21 mouse cellular contexts compared by ENCODE assay signal in genomic region chr3:87556668-87557278, GRCm38 (mm10). TPM values are rescaled to one million over a fixed set of nuclear protein-coding genes. Genes with fewer than 3 reads are reported as not detected.
DNase-seq lines count a peak whose midpoint lies in the region; ATAC-seq and TF ChIP-seq lines count a peak whose summit lies in the region.
"Had no signal": no experiment of that assay in that cellular context is flagged by ENCODE, and none has a peak within 500 bp of the region (broad histone marks: within the 10 kb centered on the region; RNA-seq: fewer than 3 reads in every experiment).

No protein-coding gene starts in this region.

- no peaks in the 10 kb centered on the region for H3K79me2 ChIP-seq in liver, adult 2 months (ENCODE audit: control insufficient read depth, insufficient read depth, low read length)

- H3K27me3 ChIP-seq in heart, embryonic 14.5 days (ENCODE audit: control insufficient read depth, insufficient read depth, low read length), result 0 out of 2 replicates have a peak, but pooled peaks cover 4% of the 10 kb centered on the region
- H3K27me3 ChIP-seq in liver, adult 2 months (ENCODE audit: control insufficient read depth, insufficient read depth, low read length), result no peaks in the 10 kb centered on the region
- peaks cover 16% of the 10 kb centered on the region; the same call in 1 of the 2 replicates for H3K27me3 ChIP-seq in liver, embryonic 12.5 days (replicated peaks)
- H3K27me3 ChIP-seq in intestine, postnatal 0 days (replicated peaks; ENCODE audit: control insufficient read depth, insufficient read depth, low read length), result 0 out of 2 replicates have a peak, but pooled peaks cover 3% of the 10 kb centered on the region

- peaks cover 12 to 22% of the 10 kb centered on the region in 2 experiments for H3K4me1 ChIP-seq in heart, embryonic 14.5 days (ENCODE audit: control insufficient read depth in 2 of 2, insufficient read depth in 2 of 2, low read length in 2 of 2)
- peaks cover 8% of the 10 kb centered on the region; the same call in 1 of the 2 replicates for H3K4me1 ChIP-seq in liver, adult 2 months (ENCODE audit: control insufficient read depth, insufficient read depth, low read length)
- H3K4me1 ChIP-seq in liver, embryonic 12.5 days, result 0 out of 2 replicates have a peak, but pooled peaks cover 2% of the 10 kb centered on the region
- H3K4me1 ChIP-seq in intestine, postnatal 0 days (replicated peaks; ENCODE audit: control insufficient read depth, insufficient read depth, low read length), result peaks cover 7% of the 10 kb centered on the region
- H3K4me1 ChIP-seq: forebrain, embryonic 13.5 days; limb, embryonic 15.5 days had no signal

- WGBS in heart, embryonic 14.5 days, result 35% methylated on average over 12 of the region's 12 CpGs
- WGBS in liver, adult 2 months, result 52% methylated on average over 12 of the region's 12 CpGs
- 56% methylated on average over 12 of the region's 12 CpGs for WGBS in liver, embryonic 12.5 days (ENCODE audit: insufficient replicate concordance)
- 45% methylated on average over 12 of the region's 12 CpGs for WGBS in intestine, postnatal 0 days

- H3K36me3 ChIP-seq in heart, embryonic 14.5 days (ENCODE audit: control insufficient read depth, insufficient read depth, low read length), result no peaks in the 10 kb centered on the region
- no peaks in the 10 kb centered on the region for H3K36me3 ChIP-seq in liver, adult 2 months (ENCODE audit: control insufficient read depth, insufficient read depth, low read length)
- H3K36me3 ChIP-seq in liver, embryonic 12.5 days, result no peaks in the 10 kb centered on the region
- H3K36me3 ChIP-seq in intestine, postnatal 0 days (ENCODE audit: control insufficient read depth, insufficient read depth), result no peaks in the 10 kb centered on the region
- H3K36me3 ChIP-seq: limb, embryonic 15.5 days had no signal

- ATAC-seq in heart, embryonic 14.5 days (ENCODE audit: insufficient number of reproducible peaks, insufficient read depth, low FRiP score, low read depth), result 0 out of 2 replicates have a peak, but pooled peaks have one; percentile 40
- no peak for ATAC-seq in liver, embryonic 12.5 days
- ATAC-seq in intestine, postnatal 0 days, result peak; percentile 85
- ATAC-seq: forebrain, embryonic 13.5 days; liver, postnatal 0 days; midbrain, embryonic 16.5 days had no signal

- peak overlapping the region; percentile 13 to 48; a peak in 2 of 4 replicates for H3K27ac ChIP-seq in heart, embryonic 14.5 days (replicated peaks in 1 of 2; ENCODE audit: control insufficient read depth in 1 of 2, insufficient read depth in 1 of 2, low read depth in 2 of 2, low read length in 2 of 2)
- no peak overlapping the region for H3K27ac ChIP-seq in liver, adult 2 months (replicated peaks; ENCODE audit: insufficient read depth, low read depth, low read length)
- no peak overlapping the region for H3K27ac ChIP-seq in liver, embryonic 12.5 days
- H3K27ac ChIP-seq in intestine, postnatal 0 days (ENCODE audit: low read depth, low read length), result peak overlapping the region; percentile 54
- H3K27ac ChIP-seq: forebrain, embryonic 13.5 days; heart, adult 2 months; hindbrain, embryonic 14.5 days; limb, embryonic 15.5 days had no signal

- no peak overlapping the region for H3K9ac ChIP-seq in heart, embryonic 14.5 days (ENCODE audit: low read length)
- no peak overlapping the region for H3K9ac ChIP-seq in liver, adult 2 months (ENCODE audit: low read depth, low read length)
- H3K9ac ChIP-seq in liver, embryonic 12.5 days, result no peak overlapping the region
- no peak overlapping the region for H3K9ac ChIP-seq in intestine, postnatal 0 days (ENCODE audit: low read depth, low read length)
- H3K9ac ChIP-seq: forebrain, embryonic 13.5 days; hindbrain, embryonic 14.5 days; limb, embryonic 15.5 days; liver, postnatal 0 days had no signal

- intact Hi-C loops in heart, postnatal 10 days (cut with DNase I), result no loop called here

- H3K4me3 ChIP-seq in heart, embryonic 14.5 days (ENCODE audit: control insufficient read depth in 1 of 2, insufficient read depth in 1 of 2, low read depth in 1 of 2, low read length in 2 of 2), result no peak overlapping the region
- H3K4me3 ChIP-seq in liver, adult 2 months (ENCODE audit: insufficient read depth, low read depth, low read length), result no peak overlapping the region
- no peak overlapping the region for H3K4me3 ChIP-seq in liver, embryonic 12.5 days
- H3K4me3 ChIP-seq in intestine, postnatal 0 days (ENCODE audit: low read depth, low read length), result no peak overlapping the region
- H3K4me3 ChIP-seq: forebrain, embryonic 13.5 days; heart, adult 2 months; limb, embryonic 15.5 days; megakaryocyte, embryonic 14.5 days had no signal

- TF ChIP-seq CTCF in liver, adult 2 months (IDR thresholded peaks at IDR 0.05; ENCODE audit: low read depth, low read length), result 0 out of 2 replicates have a peak, but pooled peaks have one; percentile 13
- TF ChIP-seq CTCF in intestine, postnatal 0 days (IDR thresholded peaks at IDR 0.05; ENCODE audit: low read depth), result peak; percentile 46

- H3K4me2 ChIP-seq in heart, embryonic 14.5 days (ENCODE audit: low read length), result no peak overlapping the region
- no peak overlapping the region for H3K4me2 ChIP-seq in liver, embryonic 12.5 days
- peak overlapping the region; percentile 30; the same call in 1 of the 2 replicates for H3K4me2 ChIP-seq in intestine, postnatal 0 days (replicated peaks; ENCODE audit: low read depth)
- H3K4me2 ChIP-seq: forebrain, embryonic 13.5 days; hindbrain, embryonic 14.5 days; limb, embryonic 15.5 days had no signal

- TF ChIP-seq POLR2A in liver, adult 2 months (IDR thresholded peaks at IDR 0.05; ENCODE audit: extremely low read depth, insufficient read depth, low read length), result no peak

- no peaks in the 10 kb centered on the region for H3K9me3 ChIP-seq in heart, embryonic 14.5 days (ENCODE audit: control insufficient read depth, low read length)
- H3K9me3 ChIP-seq in liver, embryonic 12.5 days (replicated peaks), result no peaks in the 10 kb centered on the region
- H3K9me3 ChIP-seq in intestine, postnatal 0 days (ENCODE audit: control insufficient read depth), result no peaks in the 10 kb centered on the region
- H3K9me3 ChIP-seq: forebrain, embryonic 13.5 days; limb, embryonic 15.5 days had no signal

- DNase-seq in heart, postnatal 10 days, result no peak
- DNase-seq in liver, adult 2 months (ENCODE audit: extremely low read depth, low read depth, low spot score), result no peak
- no peak for DNase-seq in layer of hippocampus, adult 18-20 months (ENCODE audit: low spot score in 2 of 2)
- no peak for DNase-seq in cerebellum, adult 18-20 months
- DNase-seq: adrenal gland, adult 2 months; B cell, adult 2 months; cerebellum, adult 9-11 months; heart, adult 2 months; kidney, adult 2 months; kidney, postnatal 14 days; liver, postnatal 0 days; lung, postnatal 14 days; right cerebral cortex, postnatal 14 days had no signal

RNA-seq across cellular contexts. Expression of gene Etv3, which starts 31.6 kb away (rescaled TPM):
- polyA plus RNA-seq in heart, embryonic 14.5 days (2014; fragmentation: Nextera tagmentation; extraction: Ambion mirVana), result 7.3 and 9.3 TPM in 2 replicates
- total RNA-seq in heart, postnatal 10 days (2021), result 10 to 100 TPM; 17.1 to 18.3 TPM
- 7.0 and 7.9 TPM in 2 replicates for total RNA-seq in liver, adult 2 months (2014; rRNA removed)
- 4.4 and 5.3 TPM in 2 replicates for polyA plus RNA-seq in liver, adult 2 months (2012; rRNA removed)
- polyA plus RNA-seq in liver, embryonic 12.5 days (2016; fragmentation: Nextera tagmentation; extraction: Ambion mirVana), result 5.2 and 5.6 TPM in 2 replicates
- polyA plus RNA-seq in intestine, postnatal 0 days (2015; fragmentation: Nextera tagmentation; extraction: Ambion mirVana), result 9.5 and 11.2 TPM in 2 replicates
- 10 to 100 TPM; 25.1 to 25.8 TPM for total RNA-seq in layer of hippocampus, adult 18-20 months (2021)

Comparison
In these comparisons a context has a peak if more than half of its experiments do, and no peak if none do; other contexts are left out.
1. H3K27ac ChIP-seq: peak in heart, embryonic 14.5 days (2 of 2) and intestine, postnatal 0 days (single experiment); none in liver, adult 2 months (single experiment) and liver, embryonic 12.5 days (single experiment).